Mouse (Mus musculus) midbrain, embryonic 16.5 days (tissue): ENCODE results near the gene Ptger3. TPM values are rescaled to one million over a fixed set of nuclear protein-coding genes. Genes with fewer than 3 reads are reported as not detected.

Experiments
- ATAC-seq: fragments of 200-750 bp; cut with Nextera tagmentation; 2 replicates; pipeline ENCODE4 v1.8.0; 2017; ENCODE audit warnings: moderate TSS enrichment
- H3K27ac ChIP-seq: fragments of 300-500 bp; sonication (generic); 2 replicates; pipeline ENCODE4 v1.5.1; 2014; ENCODE audit warnings: mild to moderate bottlenecking, low read length, mixed read lengths
- H3K27me3 ChIP-seq: fragments of 300-500 bp; sonication (generic); 2 replicates; pipeline ENCODE4 v1.6.1; 2014; ENCODE audit warnings: low read depth, low read length, mixed read lengths; ENCODE audit not compliant: control insufficient read depth, insufficient read depth
- H3K36me3 ChIP-seq: fragments of 300-500 bp; sonication (generic); 2 replicates; pipeline ENCODE4 v1.6.1; 2014; ENCODE audit warnings: mild to moderate bottlenecking, low read length, moderate library complexity, mixed read lengths; ENCODE audit not compliant: control insufficient read depth, insufficient read depth
- H3K4me1 ChIP-seq: fragments of 300-500 bp; sonication (generic); 2 replicates; pipeline ENCODE4 v1.6.1; 2014; ENCODE audit warnings: mild to moderate bottlenecking, low read length, mixed read lengths; ENCODE audit not compliant: control insufficient read depth, insufficient read depth
- H3K4me2 ChIP-seq: fragments of 300-500 bp; sonication (generic); 2 replicates; pipeline ENCODE4 v1.6.1; 2014; ENCODE audit warnings: mild to moderate bottlenecking, low read length, mixed read lengths
- H3K4me3 ChIP-seq: fragments of 300-500 bp; sonication (generic); 2 replicates; pipeline ENCODE4 v1.5.1; 2014; ENCODE audit warnings: low read depth, mild to moderate bottlenecking, low read length, moderate library complexity, mixed read lengths
- H3K9ac ChIP-seq: fragments of 300-500 bp; sonication (generic); 2 replicates; pipeline ENCODE4 v1.6.1; 2014; ENCODE audit warnings: low read depth, low read length, mixed read lengths
- H3K9me3 ChIP-seq: fragments of 300-500 bp; sonication (generic); replicated peaks from 2 replicates; pipeline ENCODE4 v1.6.1; 2014; ENCODE audit warnings: mild to moderate bottlenecking, low read length, mixed read lengths; ENCODE audit not compliant: control insufficient read depth, poor library complexity, severe bottlenecking
- WGBS: fragments of 180-500 bp; shearing (Covaris S2); extraction: QIAGEN DNeasy Blood & Tissue Kit; methylation state at CpG from one replicate; pipeline ENCODE4 v1.1.7; 2014; 5-methylcytosine and 5-hydroxymethylcytosine counted together
- polyA plus RNA-seq: library from polyadenylated mRNA; unstranded; fragments of >200 nt; fragmentation: Nextera tagmentation; extraction: Ambion mirVana; gene quantifications from 2 replicates; pipeline ENCODE4 v1.2.1, GENCODE M21; 2015

Ptger3 gene
- polyA plus RNA-seq, result 4.5 and 5.7 TPM in 2 replicates

DNA sequence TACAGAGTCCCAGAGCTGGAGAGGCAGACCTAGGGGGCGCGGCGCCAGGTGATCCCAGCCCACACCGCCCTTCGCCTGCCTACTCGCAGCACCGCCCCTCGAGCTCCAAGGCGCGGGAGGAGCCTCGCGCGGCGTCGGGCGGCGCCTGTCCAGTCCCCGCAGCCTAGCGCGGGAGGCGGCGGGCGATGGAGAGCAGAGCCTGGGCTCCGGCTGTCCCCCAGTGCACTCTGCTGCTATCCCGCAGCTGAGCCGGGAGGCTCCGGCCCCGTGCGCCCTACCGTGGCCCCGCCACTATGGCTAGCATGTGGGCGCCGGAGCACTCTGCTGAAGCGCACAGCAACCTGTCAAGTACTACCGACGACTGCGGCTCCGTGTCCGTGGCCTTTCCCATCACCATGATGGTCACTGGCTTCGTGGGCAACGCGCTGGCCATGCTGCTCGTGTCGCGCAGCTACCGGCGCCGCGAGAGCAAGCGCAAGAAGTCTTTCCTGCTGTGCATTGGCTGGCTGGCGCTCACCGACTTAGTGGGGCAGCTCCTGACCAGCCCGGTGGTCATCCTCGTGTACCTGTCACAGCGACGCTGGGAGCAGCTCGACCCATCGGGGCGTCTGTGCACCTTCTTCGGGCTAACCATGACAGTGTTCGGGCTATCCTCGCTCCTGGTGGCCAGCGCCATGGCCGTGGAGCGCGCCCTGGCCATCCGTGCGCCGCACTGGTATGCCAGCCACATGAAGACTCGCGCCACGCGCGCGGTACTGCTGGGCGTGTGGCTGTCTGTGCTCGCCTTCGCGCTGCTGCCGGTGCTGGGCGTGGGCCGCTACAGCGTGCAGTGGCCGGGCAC lies at the start of gene Ptger3:
Gene Ptger3 (plus strand): TSS at position 168 of the 841 bp plus-strand sequence.
- H3K36me3 ChIP-seq, result no peaks in the 10 kb centered on the region
- peak; percentile 84 for ATAC-seq
- peaks cover 27% of the 10 kb centered on the region for H3K27me3 ChIP-seq
- no peaks in the 10 kb centered on the region for H3K9me3 ChIP-seq
- under 1% methylated on average over 80 of the region's 84 CpGs for WGBS
- peak within 1 kb of the TSS; percentile 63 for H3K9ac ChIP-seq
- peak within 1 kb of the TSS; percentile 81 for H3K4me2 ChIP-seq
- peak within 1 kb of the TSS; percentile 51 for H3K4me3 ChIP-seq
- no peak within 1 kb of the TSS for H3K27ac ChIP-seq
- H3K4me1 ChIP-seq, result peaks cover 6% of the 10 kb centered on the region; the same call in 1 of the 2 replicates

GRCm38 (mm10) chr3:157517992-157518391 lies 48.7 kb upstream of the Ptger3 start:
- Histone ChIP-seq H3K9me3 (no peaks in the 10 kb centered on the region), H3K4me2 (no peak overlapping the region), H3K36me3 (no peaks in the 10 kb centered on the region), H3K27me3 (no peaks in the 10 kb centered on the region), H3K4me1 (peaks cover 2% of the 10 kb centered on the region; the same call in 1 of the 2 replicates), H3K9ac (no peak overlapping the region), H3K4me3 (no peak overlapping the region), H3K27ac (no peak overlapping the region)
- no peak for ATAC-seq
- 79% methylated on average over 2 of the region's 2 CpGs for WGBS

DNA sequence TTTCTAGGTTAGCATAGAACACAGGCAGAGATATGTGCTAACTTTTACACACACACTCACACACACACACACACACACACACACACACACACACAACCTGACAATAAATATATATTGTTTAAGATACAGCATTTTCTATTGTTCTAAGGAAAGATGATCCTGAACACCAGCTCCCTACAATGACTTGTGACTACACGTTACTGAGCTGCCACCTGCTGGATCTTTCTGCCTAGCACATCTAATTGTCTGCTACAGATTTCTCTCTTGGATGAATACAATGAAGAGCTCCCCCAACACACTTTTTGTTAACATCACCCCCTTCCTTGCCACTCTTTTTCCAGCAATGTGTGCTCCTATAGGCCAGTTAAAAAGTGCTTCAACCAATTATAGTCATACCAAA lies 46.3 kb upstream of the Ptger3 start:
- Histone ChIP-seq H3K36me3 (no peaks in the 10 kb centered on the region), H3K9me3 (no peaks in the 10 kb centered on the region), H3K27ac (no peak overlapping the region), H3K9ac (no peak overlapping the region), H3K4me1 (peaks cover 2% of the 10 kb centered on the region; the same call in 1 of the 2 replicates), H3K27me3 (no peaks in the 10 kb centered on the region), H3K4me3 (no peak overlapping the region), H3K4me2 (no peak overlapping the region)
- ATAC-seq, result peak; percentile 90
- 3% methylated on average over 1 of the region's 1 CpGs for WGBS

DNA sequence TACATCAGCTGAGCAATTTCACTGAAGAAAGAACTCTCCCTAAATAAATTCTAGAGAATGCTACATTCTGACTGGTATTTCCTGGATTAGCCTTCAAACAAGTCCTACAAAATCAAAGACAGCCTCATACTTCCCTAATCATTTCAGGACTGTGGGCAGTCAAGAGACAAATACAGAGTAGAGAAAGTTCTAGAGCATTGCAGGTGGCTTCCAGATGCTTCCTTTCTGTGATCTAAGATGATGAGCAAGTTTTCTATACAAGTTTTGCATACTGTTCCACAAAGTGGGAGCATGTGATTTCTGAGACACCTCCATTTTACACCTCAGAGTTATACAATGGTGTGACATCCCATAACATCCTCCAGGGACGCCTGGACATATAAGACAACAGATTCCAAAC lies 42.9 kb upstream of the Ptger3 start:
- no peak overlapping the region for H3K9ac ChIP-seq
- no peak for ATAC-seq
- no peak overlapping the region for H3K4me2 ChIP-seq
- no peak overlapping the region for H3K4me3 ChIP-seq
- H3K36me3 ChIP-seq, result no peaks in the 10 kb centered on the region
- 33% methylated on average over 1 of the region's 1 CpGs for WGBS
- no peaks in the 10 kb centered on the region for H3K9me3 ChIP-seq
- peaks cover 2% of the 10 kb centered on the region; the same call in 1 of the 2 replicates for H3K4me1 ChIP-seq
- H3K27ac ChIP-seq, result no peak overlapping the region
- peaks cover 8% of the 10 kb centered on the region for H3K27me3 ChIP-seq

- no peak overlapping the region for H3K4me2 ChIP-seq
- H3K27ac ChIP-seq, result no peak overlapping the region
- H3K4me1 ChIP-seq, result peaks cover 11% of the 10 kb centered on the region
- H3K27me3 ChIP-seq, result peaks cover 40% of the 10 kb centered on the region
- WGBS, result 74% methylated on average over 2 of the region's 2 CpGs
- ATAC-seq, result no peak
- H3K9me3 ChIP-seq, result no peaks in the 10 kb centered on the region
- H3K9ac ChIP-seq, result no peak overlapping the region
- H3K4me3 ChIP-seq, result no peak overlapping the region
- H3K36me3 ChIP-seq, result no peaks in the 10 kb centered on the region
Observed at GRCm38 (mm10) chr3:157531585-157531984, 35.1 kb upstream of the Ptger3 start.

GRCm38 (mm10) chr3:157533964-157534785 lies 32.5 kb upstream of the Ptger3 start, which contains the start of gene Zranb2:
Gene Zranb2 (plus strand): TSS chr3:157534160.
- H3K9me3 ChIP-seq, result no peaks in the 10 kb centered on the region
- H3K36me3 ChIP-seq, result peaks cover 3% of the 10 kb centered on the region; the same call in 1 of the 2 replicates
- H3K4me2 ChIP-seq, result peak within 1 kb of the TSS; percentile 83
- peak within 1 kb of the TSS; percentile 98 for H3K27ac ChIP-seq
- H3K4me1 ChIP-seq, result peaks cover 12% of the 10 kb centered on the region
- H3K9ac ChIP-seq, result peak within 1 kb of the TSS; percentile 86
- H3K27me3 ChIP-seq, result peaks cover 30% of the 10 kb centered on the region
- under 1% methylated on average over 83 of the region's 91 CpGs for WGBS
- peak within 1 kb of the TSS; percentile 71 for H3K4me3 ChIP-seq
- peak; percentile 97 for ATAC-seq

GRCm38 (mm10) chr3:157534786-157535415 lies 31.8 kb upstream of the Ptger3 start:
- H3K4me1 ChIP-seq, result peaks cover 12% of the 10 kb centered on the region
- 4% methylated on average over 15 of the region's 15 CpGs for WGBS
- H3K36me3 ChIP-seq, result peaks cover 6% of the 10 kb centered on the region; the same call in 1 of the 2 replicates
- H3K4me3 ChIP-seq, result peak overlapping the region; percentile 71
- no peaks in the 10 kb centered on the region for H3K9me3 ChIP-seq
- H3K4me2 ChIP-seq, result peak overlapping the region; percentile 83
- ATAC-seq, result peak; percentile 25
- peak overlapping the region; percentile 86 for H3K9ac ChIP-seq
- H3K27ac ChIP-seq, result peak overlapping the region; percentile 98
- H3K27me3 ChIP-seq, result peaks cover 23% of the 10 kb centered on the region

DNA sequence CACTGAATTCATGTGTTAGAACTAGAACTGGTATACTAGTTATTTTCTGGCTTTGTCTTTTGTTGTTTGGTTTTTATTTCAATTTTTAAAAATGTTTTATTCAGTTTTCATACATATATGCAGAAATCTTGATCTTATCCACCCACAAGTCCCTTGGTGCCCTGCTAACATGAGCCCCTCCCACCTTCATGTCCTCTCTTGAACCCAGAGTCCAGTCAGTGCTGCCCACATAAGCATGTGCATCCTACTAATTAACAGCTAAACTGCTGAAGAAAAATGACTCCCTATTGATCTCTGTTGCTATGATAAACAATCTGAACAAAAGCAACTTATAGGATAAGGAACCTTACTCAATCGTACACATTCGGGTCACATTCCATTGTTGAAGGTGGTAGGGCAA lies 17.4 kb upstream of the Ptger3 start:
- no peak overlapping the region for H3K4me3 ChIP-seq
- H3K36me3 ChIP-seq, result peaks cover 27% of the 10 kb centered on the region
- no peak overlapping the region for H3K27ac ChIP-seq
- no peak overlapping the region for H3K4me2 ChIP-seq
- H3K9ac ChIP-seq, result no peak overlapping the region
- H3K9me3 ChIP-seq, result no peaks in the 10 kb centered on the region
- 95% methylated on average over 2 of the region's 2 CpGs for WGBS
- no peak for ATAC-seq
- H3K4me1 ChIP-seq, result no peaks in the 10 kb centered on the region
- H3K27me3 ChIP-seq, result no peaks in the 10 kb centered on the region
